Mouse (Mus musculus): ENCODE measurements around the gene Asphd1.
"Not testable (repeated sequence)": the region's sequence is repeated elsewhere in the genome, so short reads cannot be mapped to it uniquely, and the experiment has no call there.

Asphd1 gene

GRCm38 (mm10) chr7:126950647-126951615, 1.5 kb upstream of the Asphd1 start:
- DNase-seq (ENCODE audit: low spot score), result no peak

- DNase-seq (ENCODE audit: low spot score), result peak; percentile 97
Observed at GRCm38 (mm10) chr7:126949793-126950646, 638 bp upstream of the Asphd1 start, which contains the start of gene Sez6l2. TSS of gene Sez6l2 (plus strand) at chr7:126950563.

- DNase-seq (ENCODE audit: low spot score), result no peak
Observed at GRCm38 (mm10) chr7:126948626-126949025, 756 bp downstream of the Asphd1 start.

- DNase-seq (ENCODE audit: low spot score), result peak; percentile 71
Observed at GRCm38 (mm10) chr7:126946530-126946929, 2.9 kb downstream of the Asphd1 start.

- no peak for DNase-seq (ENCODE audit: low spot score)
Observed at GRCm38 (mm10) chr7:126941801-126942200, 7.6 kb downstream of the Asphd1 start.

- no peak for DNase-seq (ENCODE audit: low spot score)
Observed at GRCm38 (mm10) chr7:126941171-126941570, 8.2 kb downstream of the Asphd1 start.

- DNase-seq (ENCODE audit: low spot score), result no peak
Observed at GRCm38 (mm10) chr7:126932652-126933051, 16.7 kb downstream of the Asphd1 start.

- peak; percentile 65 for DNase-seq (ENCODE audit: low spot score)
Observed at GRCm38 (mm10) chr7:126929046-126929445, 20.3 kb downstream of the Asphd1 start.

GRCm38 (mm10) chr7:126928384-126929037, 20.9 kb downstream of the Asphd1 start, which contains the start of gene Kctd13:
TSS of gene Kctd13 (plus strand) at chr7:126928879.
- peak; percentile 97 for DNase-seq (ENCODE audit: low spot score)

GRCm38 (mm10) chr7:126926299-126926698, 23.1 kb downstream of the Asphd1 start:
- no peak for DNase-seq (ENCODE audit: low spot score)

- no peak for DNase-seq (ENCODE audit: low spot score)
Observed at GRCm38 (mm10) chr7:126923999-126924398, 25.4 kb downstream of the Asphd1 start.

GRCm38 (mm10) chr7:126922624-126923060, 26.7 kb downstream of the Asphd1 start, which contains the start of gene Tmem219:
TSS of gene Tmem219 (minus strand) at chr7:126922917.
- DNase-seq (ENCODE audit: low spot score), result peak; percentile 92

GRCm38 (mm10) chr7:126921563-126921962, 27.8 kb downstream of the Asphd1 start:
- DNase-seq (ENCODE audit: low spot score), result no peak

- no peak for DNase-seq (ENCODE audit: low spot score)
Observed at GRCm38 (mm10) chr7:126919973-126920372, 29.4 kb downstream of the Asphd1 start.

- DNase-seq (ENCODE audit: low spot score), result not testable (repeated sequence)
Observed at GRCm38 (mm10) chr7:126918356-126918755, 31.0 kb downstream of the Asphd1 start.

- no peak for DNase-seq (ENCODE audit: low spot score)
Observed at GRCm38 (mm10) chr7:126914844-126915243, 34.5 kb downstream of the Asphd1 start.

GRCm38 (mm10) chr7:126905590-126905989, 43.8 kb downstream of the Asphd1 start:
- no peak for DNase-seq (ENCODE audit: low spot score)

- DNase-seq (ENCODE audit: low spot score), result not testable (repeated sequence)
Observed at GRCm38 (mm10) chr7:126899781-126900180, 49.6 kb downstream of the Asphd1 start.

- peak; percentile 99 for DNase-seq (ENCODE audit: low spot score)
Observed at GRCm38 (mm10) chr7:126898102-126898990, 51.0 kb downstream of the Asphd1 start.

- no peak for DNase-seq (ENCODE audit: low spot score)
Observed at GRCm38 (mm10) chr7:126897390-126898101, 51.8 kb downstream of the Asphd1 start.

All from testis, postnatal 10 days (tissue).